Mouse (Mus musculus) brown adipose tissue, adult 24 weeks (tissue): ENCODE results near the gene Gm4216. TPM values are rescaled to one million over a fixed set of nuclear protein-coding genes. Genes with fewer than 3 reads are reported as not detected.
"Not testable (repeated sequence)": the region's sequence is repeated elsewhere in the genome, so short reads cannot be mapped to it uniquely, and the experiment has no call there.

Experiments
- H3K27ac ChIP-seq: fragments of 200-500 bp; replicated peaks from 2 replicates; pipeline ENCODE4 v1.5.1; 2012; ENCODE audit warnings: low read depth, mild to moderate bottlenecking, low read length
- H3K4me1 ChIP-seq: fragments of 200-500 bp; 2 replicates; pipeline ENCODE4 v1.6.1; 2012; ENCODE audit warnings: low read length, mixed read lengths; ENCODE audit not compliant: control insufficient read depth, insufficient read depth, insufficient read length
- H3K4me3 ChIP-seq: fragments of 200-500 bp; 2 replicates; pipeline ENCODE4 v1.5.1; 2012; ENCODE audit warnings: low read depth, mild to moderate bottlenecking, low read length, moderate library complexity; ENCODE audit not compliant: insufficient read depth
- polyA plus RNA-seq: library from polyadenylated mRNA; stranded (reverse); fragments of >200 nt; gene quantifications from 2 replicates; pipeline ENCODE4 v1.2.4, GENCODE M21; 2012; ENCODE audit not compliant: missing spikeins, insufficient read depth, insufficient read length

Gm4216 gene
- polyA plus RNA-seq: not detected in 2 replicates

DNA sequence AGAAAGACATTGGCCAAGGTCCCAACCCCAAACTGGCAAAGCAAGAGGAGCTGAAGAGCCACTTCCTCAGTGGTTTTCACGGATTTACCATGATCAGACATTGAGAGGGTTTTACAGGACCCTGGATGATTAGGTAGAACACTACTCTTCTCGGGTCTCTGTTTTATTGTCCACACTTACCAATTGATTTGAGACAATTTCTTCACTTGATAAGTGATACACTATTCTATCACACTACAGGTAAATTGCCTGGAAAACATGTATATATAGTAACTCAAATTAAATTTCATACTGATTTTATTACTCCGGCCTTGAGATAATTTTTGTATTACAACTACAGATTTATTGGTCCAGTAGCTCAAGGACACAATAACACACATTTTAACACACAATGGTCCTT, at the start of gene Gm4216:
Gene Gm4216, minus strand, starts transcription at position 101 of the 400 bp plus-strand sequence.
- H3K4me3 ChIP-seq, H3K4me1 ChIP-seq, H3K27ac ChIP-seq: not testable (repeated sequence)

DNA sequence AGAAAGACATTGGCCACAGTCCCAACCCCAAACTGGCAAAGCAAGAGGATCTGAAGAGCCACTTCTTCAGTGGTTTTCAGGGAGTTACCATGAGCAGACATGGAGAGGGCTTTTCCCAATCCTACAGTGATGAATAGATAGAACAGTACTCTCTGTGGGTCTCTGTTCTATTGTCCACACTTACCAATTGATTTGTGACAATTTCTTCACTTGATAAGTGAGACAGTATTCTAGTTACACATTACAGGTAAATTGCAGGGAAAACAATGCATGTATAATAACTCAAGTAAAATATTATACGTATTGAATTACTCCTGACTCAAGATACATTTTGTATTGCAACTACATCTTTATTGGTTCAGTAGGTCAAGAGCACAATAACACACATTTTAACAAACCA, 47.6 kb upstream of the Gm4216 start, which contains the start of gene Gm8720:
Gene Gm8720, minus strand, starts transcription at position 101 of the 400 bp plus-strand sequence.
- not testable (repeated sequence) for H3K4me3 ChIP-seq, H3K4me1 ChIP-seq, H3K27ac ChIP-seq

DNA sequence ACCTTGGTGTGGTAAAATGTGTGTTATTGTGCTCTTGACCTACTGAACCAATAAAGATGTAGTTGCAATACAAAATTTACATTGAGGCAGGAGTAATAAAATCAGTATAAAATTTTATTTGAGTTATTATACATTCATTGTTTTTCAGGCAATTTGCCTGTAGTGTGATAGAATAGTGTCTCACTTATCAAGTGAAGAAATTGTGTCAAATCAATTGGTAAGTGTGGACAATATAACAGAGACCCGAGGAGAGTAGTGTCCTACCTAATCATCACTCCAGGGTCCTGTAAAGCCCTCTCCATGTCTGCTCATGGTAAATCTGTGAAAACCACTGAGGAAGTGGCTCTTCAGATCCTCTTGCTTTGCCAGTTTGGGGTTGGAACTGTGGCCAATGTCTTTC, 35.5 kb upstream of the Gm4216 start, which contains the start of gene Vmn1r163:
Gene Vmn1r163, plus strand, starts transcription at position 301 of the 400 bp plus-strand sequence.
- H3K4me3 ChIP-seq, H3K4me1 ChIP-seq, H3K27ac ChIP-seq: not testable (repeated sequence)

DNA sequence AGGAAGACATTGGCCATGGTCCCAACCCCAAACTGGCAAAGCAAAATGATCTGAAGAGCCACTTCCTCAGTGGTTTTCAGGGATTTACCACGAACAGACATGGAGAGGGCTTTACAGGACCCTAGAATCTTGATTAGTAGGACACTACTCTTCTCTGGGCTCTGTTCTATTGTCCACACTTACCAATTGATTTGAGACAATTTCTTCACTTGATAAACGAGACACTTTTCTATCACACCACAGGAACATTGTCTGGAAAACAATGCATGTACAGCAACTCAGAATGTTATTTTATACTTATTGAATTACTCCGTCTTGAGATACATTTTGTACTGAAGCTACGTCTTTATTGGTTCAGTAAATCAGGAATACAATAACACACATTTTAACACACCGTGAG, 35.1 kb downstream of the Gm4216 start, which contains the start of gene Gm4214:
Gene Gm4214, minus strand, starts transcription at position 101 of the 400 bp plus-strand sequence.
- not testable (repeated sequence) for H3K27ac ChIP-seq, H3K4me3 ChIP-seq, H3K4me1 ChIP-seq

Other genes with a start within 250 kb of the Gm4216 start
- not detected in 2 replicates for gene Vmn1r158, start 229.1 kb downstream of the Gm4216 start, polyA plus RNA-seq
- gene Vmn1r159, start 176.3 kb downstream of the Gm4216 start, polyA plus RNA-seq: not detected in 2 replicates
- gene Vmn1r160, start 148.7 kb downstream of the Gm4216 start, polyA plus RNA-seq: not detected in 2 replicates
- not detected in 2 replicates for gene Gm4214, start 35.2 kb downstream of the Gm4216 start, polyA plus RNA-seq
- gene Vmn1r163, start 35.6 kb upstream of the Gm4216 start, polyA plus RNA-seq: not detected in 2 replicates
- gene Gm8720, start 47.5 kb upstream of the Gm4216 start, polyA plus RNA-seq: not detected in 2 replicates
- not detected in 2 replicates for gene Gm10662, start 124.6 kb upstream of the Gm4216 start, polyA plus RNA-seq
- not detected in 2 replicates for gene Vmn1r165, start 197.4 kb upstream of the Gm4216 start, polyA plus RNA-seq
- not detected in 2 replicates for gene Vmn1r166, start 231.8 kb upstream of the Gm4216 start, polyA plus RNA-seq